Mouse (Mus musculus) limb, embryonic 10.5 days (tissue): ENCODE results near the gene Gmeb1. TPM values are rescaled to one million over a fixed set of nuclear protein-coding genes. Genes with fewer than 3 reads are reported as not detected.

Experiments
- DNase-seq: peaks from one replicate; pipeline ENCODE4 v3.0.0-alpha.2; 2017; ENCODE audit warnings: low spot score
- H3K27ac ChIP-seq: fragments of 300-500 bp; sonication (generic); 2 replicates; pipeline ENCODE4 v1.5.1; 2016; ENCODE audit warnings: mild to moderate bottlenecking
- H3K27me3 ChIP-seq: fragments of 300-500 bp; sonication (generic); 2 replicates; pipeline ENCODE4 v1.6.1; 2016; ENCODE audit warnings: low read depth, mild to moderate bottlenecking; ENCODE audit not compliant: poor library complexity, severe bottlenecking
- H3K36me3 ChIP-seq: fragments of 300-500 bp; sonication (generic); 2 replicates; pipeline ENCODE4 v1.6.1; 2016; ENCODE audit warnings: mild to moderate bottlenecking, moderate library complexity
- H3K4me1 ChIP-seq: fragments of 300-500 bp; sonication (generic); 2 replicates; pipeline ENCODE4 v1.6.1; 2016
- H3K4me3 ChIP-seq: fragments of 300-500 bp; sonication (generic); 2 replicates; pipeline ENCODE4 v1.5.1; 2016; ENCODE audit warnings: mild to moderate bottlenecking, moderate library complexity
- H3K9me3 ChIP-seq: fragments of 300-500 bp; sonication (generic); replicated peaks from 2 replicates; pipeline ENCODE4 v1.6.1; 2016; ENCODE audit warnings: mild to moderate bottlenecking
- WGBS: fragments of 180-500 bp; shearing (Covaris S2); methylation state at CpG from one replicate; pipeline ENCODE4 v1.1.7; 2016; 5-methylcytosine and 5-hydroxymethylcytosine counted together
- polyA plus RNA-seq: library from polyadenylated mRNA; unstranded; fragments of >200 nt; fragmentation: Nextera tagmentation; extraction: Ambion mirVana; gene quantifications from 2 replicates; pipeline ENCODE4 v1.2.1, GENCODE M21; 2016

Gmeb1 gene
- polyA plus RNA-seq, 1 experiment from 2014 or later: 49.0 TPM

DNA sequence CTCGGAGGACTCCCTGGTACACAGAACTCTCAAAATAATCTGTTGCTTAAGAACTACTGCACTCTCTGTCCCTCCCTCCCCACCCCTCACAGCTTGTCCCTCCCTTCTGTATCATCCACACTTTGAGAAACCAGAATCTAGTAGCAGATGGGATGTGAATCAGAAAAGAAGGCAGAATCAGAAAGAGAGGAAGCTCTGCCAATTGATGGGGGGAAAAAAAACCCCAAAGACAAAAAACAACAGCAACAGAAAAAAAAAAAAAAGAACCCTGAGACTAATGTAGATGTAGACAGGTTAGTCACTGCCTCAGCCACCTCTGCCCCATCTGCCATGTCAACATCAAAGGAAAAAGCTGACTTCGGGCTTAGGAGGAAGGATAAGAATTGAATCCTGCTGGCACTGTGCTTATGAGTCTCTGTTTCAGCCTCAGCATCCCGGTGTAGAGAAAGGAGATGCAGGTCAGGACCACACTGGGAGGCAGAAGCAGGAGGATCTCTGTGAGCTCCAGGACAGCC is 5.5 kb upstream of the Gmeb1 start:
- H3K27me3 ChIP-seq: no peaks in the 10 kb centered on the region
- no peaks in the 10 kb centered on the region for H3K36me3 ChIP-seq
- H3K4me3 ChIP-seq: no peak overlapping the region
- DNase-seq: no peak
- peaks cover 9% of the 10 kb centered on the region for H3K4me1 ChIP-seq
- H3K9me3 ChIP-seq: no peaks in the 10 kb centered on the region
- no peak overlapping the region for H3K27ac ChIP-seq
- whole genome bisulfite sequencing: 84% methylated on average over 3 of the region's 3 CpGs

DNA sequence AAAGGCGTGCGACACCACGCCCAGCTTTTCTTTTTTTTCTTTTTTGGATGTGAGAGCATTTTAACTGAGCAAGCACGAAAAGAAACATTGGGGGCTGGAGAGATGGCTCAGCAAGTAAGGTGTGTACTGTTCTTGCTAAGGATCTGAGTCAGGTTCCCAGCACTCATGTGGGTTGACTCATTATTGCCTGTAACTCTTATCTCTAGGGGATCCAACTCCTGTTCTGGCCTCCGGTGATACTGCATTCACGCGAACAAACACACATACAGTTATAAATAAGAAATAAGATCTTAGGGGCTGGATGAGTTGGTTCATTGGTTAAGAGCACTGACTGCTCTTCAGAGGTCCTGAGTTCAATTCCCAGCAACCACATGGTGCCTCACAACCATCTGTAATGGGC is 1.9 kb upstream of the Gmeb1 start:
- Histone ChIP-seq H3K27ac (no peak overlapping the region), H3K36me3 (no peaks in the 10 kb centered on the region), H3K9me3 (no peaks in the 10 kb centered on the region), H3K27me3 (no peaks in the 10 kb centered on the region), H3K4me3 (no peak overlapping the region), H3K4me1 (peaks cover 25% of the 10 kb centered on the region)
- WGBS: 95% methylated on average over 7 of the region's 7 CpGs
- DNase-seq: no peak

DNA sequence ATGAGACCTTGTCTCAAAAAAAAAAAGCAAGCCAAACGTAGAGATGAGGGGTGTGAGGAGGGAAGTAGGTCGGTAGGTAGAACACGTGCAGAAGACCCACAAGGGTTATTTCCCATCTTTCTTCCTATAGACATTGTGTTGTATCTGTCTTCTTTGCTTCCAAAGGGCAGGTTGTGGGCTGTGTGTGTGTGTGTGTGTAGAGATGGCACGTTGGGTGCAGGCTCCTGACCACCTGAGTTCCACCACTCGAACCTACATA is 885 bp upstream of the Gmeb1 start:
- Histone ChIP-seq H3K27me3 (no peaks in the 10 kb centered on the region), H3K36me3 (no peaks in the 10 kb centered on the region), H3K9me3 (no peaks in the 10 kb centered on the region), H3K4me1 (peaks cover 25% of the 10 kb centered on the region), H3K4me3 (0 out of 2 replicates have a peak overlapping the region, but pooled peaks have one; percentile 91), H3K27ac (peak overlapping the region; percentile 99)
- WGBS: 81% methylated on average over 5 of the region's 5 CpGs
- no peak for DNase-seq

DNA sequence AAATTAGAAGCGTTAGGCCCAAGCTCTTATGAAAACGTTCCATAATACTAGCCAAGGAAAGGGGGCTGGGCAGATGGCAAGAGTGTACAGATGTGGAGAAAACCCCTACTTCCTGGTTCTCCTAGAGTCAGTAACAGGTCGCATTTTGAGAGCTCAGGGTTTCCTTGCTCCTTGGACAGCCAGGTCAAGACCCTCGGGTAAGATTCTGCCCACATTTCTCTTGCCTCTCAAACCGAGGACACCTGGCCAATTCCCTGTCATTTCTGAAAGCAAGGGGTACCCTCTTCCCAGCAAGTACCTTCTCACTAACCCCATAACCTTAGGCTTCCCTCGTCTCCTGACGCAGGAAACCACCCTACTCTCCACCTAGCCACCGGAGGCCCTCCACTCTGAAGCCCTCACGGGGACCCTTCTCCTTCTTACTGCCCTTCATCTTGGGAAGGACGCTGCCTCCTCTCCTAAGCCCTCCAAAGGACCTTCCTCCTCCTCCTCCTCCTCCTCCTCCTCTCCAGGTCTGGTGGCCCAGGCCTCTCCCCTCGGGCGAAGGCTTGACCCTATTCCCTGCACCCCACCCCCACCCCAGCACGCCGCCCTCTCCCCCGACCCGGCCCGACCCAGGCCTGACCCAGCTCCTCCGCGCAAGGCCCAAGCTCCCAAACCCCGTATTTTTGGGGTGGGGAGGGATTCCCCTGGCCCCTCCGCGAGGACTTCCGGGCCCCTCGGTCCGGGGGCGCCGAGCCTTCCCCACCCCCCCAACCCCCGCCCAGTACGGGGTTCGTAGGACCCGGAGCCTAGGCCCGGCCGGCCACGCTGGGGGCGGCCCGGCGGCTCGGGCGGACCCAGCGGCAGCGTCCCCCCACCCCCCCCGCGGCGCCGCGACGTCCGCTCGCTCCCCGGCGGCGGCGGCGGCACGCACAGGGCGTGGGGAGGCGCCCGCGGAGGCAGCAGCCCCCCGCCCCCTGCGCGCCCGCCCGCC is 710 bp downstream of the Gmeb1 start:
- peaks cover 10% of the 10 kb centered on the region; the same call in 1 of the 2 replicates for H3K36me3 ChIP-seq
- no peaks in the 10 kb centered on the region for H3K27me3 ChIP-seq
- peaks cover 25% of the 10 kb centered on the region for H3K4me1 ChIP-seq
- peak overlapping the region; percentile 99 for H3K27ac ChIP-seq
- H3K4me3 ChIP-seq: peak overlapping the region; percentile 91
- DNase-seq: peak; percentile 77
- H3K9me3 ChIP-seq: no peaks in the 10 kb centered on the region
- 5% methylated on average over 53 of the region's 64 CpGs for whole genome bisulfite sequencing

DNA sequence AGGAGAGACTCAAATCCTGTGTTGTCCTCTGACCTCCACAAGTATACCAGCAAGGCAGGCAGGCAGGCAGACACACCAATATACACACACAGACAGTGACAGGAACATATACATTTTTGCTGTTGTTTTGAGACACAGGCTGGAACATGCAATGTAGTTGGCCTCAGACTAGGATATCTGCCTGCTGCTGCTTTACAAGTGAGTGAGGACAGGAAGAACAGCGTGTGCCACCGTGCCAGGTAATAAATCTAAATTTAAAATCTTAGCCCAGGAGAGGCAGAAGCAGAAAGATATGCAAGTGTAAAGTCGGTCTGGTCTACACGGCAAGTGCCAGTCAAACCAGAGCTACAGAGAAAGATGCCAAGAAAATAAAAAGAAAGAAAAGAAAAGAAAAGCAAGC is 2.2 kb downstream of the Gmeb1 start:
- WGBS: 86% methylated on average over 4 of the region's 4 CpGs
- peaks cover 11% of the 10 kb centered on the region; the same call in 1 of the 2 replicates for H3K36me3 ChIP-seq
- no peaks in the 10 kb centered on the region for H3K27me3 ChIP-seq
- H3K27ac ChIP-seq: no peak overlapping the region
- peaks cover 25% of the 10 kb centered on the region for H3K4me1 ChIP-seq
- no peak for DNase-seq
- no peaks in the 10 kb centered on the region for H3K9me3 ChIP-seq
- H3K4me3 ChIP-seq: 0 out of 2 replicates have a peak overlapping the region, but pooled peaks have one; percentile 91

DNA sequence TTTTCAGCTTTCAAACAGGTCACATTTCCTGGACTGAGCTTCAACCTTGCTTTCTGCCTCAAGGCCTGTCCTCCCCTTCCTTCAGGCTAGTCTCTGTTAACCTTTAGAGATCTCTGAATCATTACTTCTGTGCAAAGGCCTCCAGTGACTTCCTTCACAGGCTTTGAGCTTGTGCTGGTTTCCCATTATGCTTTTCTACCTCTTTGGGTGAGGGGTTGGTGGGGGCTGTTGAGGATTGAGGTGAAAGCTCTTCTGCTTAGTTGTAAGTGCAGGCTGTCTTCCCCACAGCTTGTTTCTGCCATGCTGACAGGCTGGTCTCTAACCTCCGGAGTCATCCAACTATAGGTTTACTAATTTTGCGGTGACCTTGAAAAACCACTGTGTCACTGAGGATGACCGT is 5.0 kb downstream of the Gmeb1 start:
- Histone ChIP-seq H3K27ac (no peak overlapping the region), H3K27me3 (no peaks in the 10 kb centered on the region), H3K36me3 (peaks cover 24% of the 10 kb centered on the region), H3K4me1 (peaks cover 15% of the 10 kb centered on the region), H3K4me3 (no peak overlapping the region), H3K9me3 (no peaks in the 10 kb centered on the region)
- 96% methylated on average over 3 of the region's 3 CpGs for WGBS
- DNase-seq: no peak

DNA sequence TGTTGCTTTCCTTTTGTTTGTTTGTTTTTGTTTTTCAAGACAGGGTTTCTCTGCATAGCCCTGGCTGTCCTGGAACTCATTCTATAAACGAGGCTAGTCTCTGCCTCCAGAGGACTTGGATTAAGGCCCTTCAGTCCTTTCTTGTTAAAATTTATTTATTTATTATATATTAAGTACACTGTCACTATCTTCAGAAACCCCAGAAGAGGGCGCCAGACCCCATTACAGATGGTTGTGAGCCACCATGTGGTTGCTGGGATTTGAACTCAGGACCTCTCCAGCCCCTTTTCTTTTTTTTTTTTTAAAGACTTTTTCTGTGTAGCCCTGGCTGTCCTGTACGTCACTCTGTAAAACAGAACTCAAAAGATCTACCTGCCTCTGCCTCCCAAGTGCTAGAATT is 6.4 kb downstream of the Gmeb1 start:
- peaks cover 38% of the 10 kb centered on the region for H3K36me3 ChIP-seq
- no peak for DNase-seq
- no peaks in the 10 kb centered on the region for H3K27me3 ChIP-seq
- H3K4me3 ChIP-seq: no peak overlapping the region
- no peak overlapping the region for H3K27ac ChIP-seq
- H3K9me3 ChIP-seq: no peaks in the 10 kb centered on the region
- peaks cover 9% of the 10 kb centered on the region for H3K4me1 ChIP-seq
- 81% methylated on average over 3 of the region's 3 CpGs for WGBS

DNA sequence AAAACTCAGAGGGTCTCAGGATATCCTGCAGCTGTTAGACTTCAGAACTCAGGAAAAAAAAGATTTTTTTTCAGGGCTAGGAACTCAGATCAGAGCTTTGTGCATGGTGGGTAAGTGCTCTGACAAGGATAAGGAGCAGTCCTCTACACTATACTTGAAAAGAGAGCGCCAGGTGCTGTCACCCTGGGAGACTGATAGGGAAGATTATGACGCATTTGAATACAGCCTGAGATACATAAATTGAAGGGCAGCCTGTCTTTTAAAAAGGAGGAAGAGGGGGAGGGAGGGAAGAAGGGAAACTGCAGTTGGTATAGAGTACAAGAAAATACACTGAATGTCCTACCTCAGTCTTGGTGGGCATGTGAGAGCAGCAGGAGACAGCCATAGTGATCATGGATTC is 7.8 kb downstream of the Gmeb1 start:
- no peaks in the 10 kb centered on the region for H3K27me3 ChIP-seq
- 94% methylated on average over 2 of the region's 2 CpGs for WGBS
- no peak overlapping the region for H3K27ac ChIP-seq
- H3K36me3 ChIP-seq: peaks cover 52% of the 10 kb centered on the region
- no peak for DNase-seq
- no peaks in the 10 kb centered on the region for H3K9me3 ChIP-seq
- no peaks in the 10 kb centered on the region for H3K4me1 ChIP-seq
- no peak overlapping the region for H3K4me3 ChIP-seq

DNA sequence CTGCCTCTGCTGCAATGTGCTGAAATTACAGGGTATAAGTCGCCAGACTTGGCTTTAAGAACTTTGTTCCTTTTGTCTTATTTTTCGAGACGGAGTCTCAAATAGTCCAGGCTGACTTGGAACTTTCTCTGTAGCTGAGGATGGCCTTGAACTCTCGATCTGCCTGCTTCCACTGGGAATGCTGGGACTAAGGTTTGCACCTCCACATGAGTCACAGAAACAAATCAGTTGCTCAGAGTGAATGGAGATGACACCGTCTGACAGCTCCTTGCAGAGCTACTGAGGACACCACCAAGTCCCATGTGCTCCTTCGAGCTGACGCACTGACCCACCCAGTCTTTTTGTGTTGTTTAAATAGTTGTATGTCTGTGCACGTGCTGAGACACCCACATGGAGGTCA is 8.3 kb downstream of the Gmeb1 start:
- H3K9me3 ChIP-seq: no peaks in the 10 kb centered on the region
- H3K36me3 ChIP-seq: peaks cover 56% of the 10 kb centered on the region
- no peak for DNase-seq
- H3K4me3 ChIP-seq: no peak overlapping the region
- 93% methylated on average over 8 of the region's 8 CpGs for WGBS
- no peaks in the 10 kb centered on the region for H3K4me1 ChIP-seq
- no peak overlapping the region for H3K27ac ChIP-seq
- H3K27me3 ChIP-seq: no peaks in the 10 kb centered on the region

DNA sequence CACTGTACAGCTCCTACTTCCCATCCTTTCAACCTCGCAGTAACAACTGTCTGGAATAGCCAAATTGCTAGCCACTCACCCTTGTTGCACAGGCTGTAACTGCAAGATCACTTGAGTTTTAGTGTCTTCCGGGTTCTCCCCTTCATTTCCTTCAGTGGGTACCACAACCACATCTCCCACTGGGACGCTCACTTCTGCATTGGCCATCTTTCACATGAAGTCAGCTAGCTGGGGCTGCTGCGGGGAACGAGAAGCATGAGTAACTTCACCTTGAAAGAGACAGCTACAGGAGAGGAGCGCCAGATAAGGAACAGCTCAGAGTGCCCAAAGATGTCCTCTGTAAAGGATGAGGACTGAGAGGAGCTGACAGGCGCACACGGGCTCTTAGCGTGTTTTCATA is 9.8 kb downstream of the Gmeb1 start:
- WGBS: 92% methylated on average over 9 of the region's 9 CpGs

DNA sequence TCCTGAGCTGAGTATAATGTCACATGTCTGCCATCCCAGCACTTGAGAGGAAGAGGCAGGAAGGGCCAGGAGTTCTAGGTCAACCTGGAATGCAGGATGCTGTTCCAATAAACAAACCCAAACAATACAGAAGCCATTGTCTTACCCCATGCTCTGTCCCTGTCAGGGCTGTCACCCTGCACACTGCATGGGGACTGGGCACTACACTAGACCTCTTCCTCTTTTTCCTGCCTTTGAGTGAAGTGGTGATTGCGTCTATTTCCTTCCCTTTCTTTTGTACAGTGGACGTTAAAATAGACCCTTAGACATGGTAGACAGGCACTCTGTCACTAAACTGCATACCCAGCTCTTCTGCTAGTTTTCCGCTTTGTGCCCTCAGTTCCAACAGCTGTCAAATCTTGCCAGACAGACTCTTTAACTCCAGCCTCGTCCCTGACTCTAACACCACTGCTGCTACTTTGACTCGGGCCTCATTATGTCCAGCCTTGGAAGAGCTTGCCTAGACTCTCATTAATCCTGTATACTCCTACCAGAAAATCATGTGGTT is 13.9 kb downstream of the Gmeb1 start:
- H3K36me3 ChIP-seq: peaks cover 93% of the 10 kb centered on the region
- no peaks in the 10 kb centered on the region for H3K4me1 ChIP-seq
- no peaks in the 10 kb centered on the region for H3K27me3 ChIP-seq
- DNase-seq: no peak
- WGBS: 84% methylated on average over 5 of the region's 5 CpGs
- H3K9me3 ChIP-seq: no peaks in the 10 kb centered on the region
- H3K4me3 ChIP-seq: no peak overlapping the region
- H3K27ac ChIP-seq: no peak overlapping the region

More for the DNA sequence above, 9.8 kb downstream of the Gmeb1 start:
- H3K36me3 ChIP-seq: peaks cover 69% of the 10 kb centered on the region
- H3K4me1 ChIP-seq: no peaks in the 10 kb centered on the region
- H3K27ac ChIP-seq: no peak overlapping the region
- no peak for DNase-seq
- H3K27me3 ChIP-seq: no peaks in the 10 kb centered on the region
- no peak overlapping the region for H3K4me3 ChIP-seq
- H3K9me3 ChIP-seq: no peaks in the 10 kb centered on the region

DNA sequence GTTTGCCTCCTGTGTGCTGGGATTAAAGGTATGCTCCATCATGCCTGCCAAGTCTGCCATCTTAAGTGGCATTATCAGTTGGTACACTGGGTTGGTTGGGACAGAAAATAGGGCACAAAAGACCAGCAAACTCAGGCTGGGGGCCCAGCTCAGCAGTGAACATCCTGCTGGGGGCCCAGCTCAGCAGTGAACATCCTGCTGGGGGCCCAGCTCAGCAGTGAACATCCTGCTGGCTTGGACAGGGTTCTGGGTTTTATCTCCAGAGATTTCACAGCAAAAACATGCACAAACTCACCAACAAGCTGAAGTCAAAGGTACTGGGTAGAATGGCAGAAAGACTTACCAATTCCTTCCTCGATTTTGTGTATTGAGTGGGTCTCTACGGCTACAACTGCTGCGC is 15.8 kb downstream of the Gmeb1 start:
- no peaks in the 10 kb centered on the region for H3K9me3 ChIP-seq
- DNase-seq: no peak
- H3K4me1 ChIP-seq: no peaks in the 10 kb centered on the region
- no peak overlapping the region for H3K27ac ChIP-seq
- H3K4me3 ChIP-seq: no peak overlapping the region
- 95% methylated on average over 3 of the region's 3 CpGs for WGBS
- peaks cover 94% of the 10 kb centered on the region for H3K36me3 ChIP-seq
- no peaks in the 10 kb centered on the region for H3K27me3 ChIP-seq

DNA sequence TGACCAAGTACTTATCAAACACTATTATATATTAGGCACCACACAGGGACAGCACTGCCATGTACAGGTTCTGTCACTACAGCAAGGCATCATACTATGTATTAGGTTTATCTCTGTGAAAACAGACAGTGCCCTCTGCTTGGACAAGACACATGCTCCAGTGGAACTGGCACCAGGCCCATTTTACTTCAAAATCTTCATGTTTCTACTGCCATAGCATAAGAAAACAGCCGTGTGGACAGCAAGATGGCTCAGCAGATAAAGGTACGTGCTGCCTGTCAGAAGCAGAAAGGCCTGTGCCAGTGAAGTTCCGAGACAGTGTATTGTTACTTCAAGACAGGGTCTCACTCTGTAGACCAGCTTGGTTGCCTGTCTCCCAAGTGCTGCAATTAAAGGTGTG is 20.2 kb downstream of the Gmeb1 start:
- Histone ChIP-seq H3K27me3 (no peaks in the 10 kb centered on the region), H3K4me3 (no peak overlapping the region), H3K27ac (no peak overlapping the region), H3K4me1 (no peaks in the 10 kb centered on the region), H3K36me3 (peaks cover 95% of the 10 kb centered on the region), H3K9me3 (no peaks in the 10 kb centered on the region)
- DNase-seq: no peak
- WGBS: 96% methylated on average over 3 of the region's 3 CpGs
